13 mouse cellular contexts compared by ENCODE assay signal in the genomic region with DNA sequence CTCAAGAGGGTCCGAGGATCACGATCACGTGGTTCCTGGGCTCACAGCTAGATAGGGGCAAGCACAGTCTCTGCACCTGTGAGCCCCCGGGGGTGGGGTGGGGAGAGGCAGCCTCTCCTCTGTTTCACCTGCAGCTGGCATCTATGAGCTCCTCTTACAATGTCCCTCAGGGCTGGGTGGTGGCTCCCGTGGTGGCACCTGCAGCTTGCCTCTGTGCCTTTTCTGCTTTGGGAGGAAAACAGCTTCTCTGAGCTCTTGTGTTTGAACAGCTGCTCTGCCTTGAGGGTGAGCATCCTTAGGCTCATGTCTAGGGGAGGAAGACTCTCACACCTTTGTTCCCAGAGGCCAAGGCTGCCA. TPM values are rescaled to one million over a fixed set of nuclear protein-coding genes. Genes with fewer than 3 reads are reported as not detected.
DNase-seq lines count a peak whose midpoint lies in the region; ATAC-seq and TF ChIP-seq lines count a peak whose summit lies in the region.
"Had no signal": no experiment of that assay in that cellular context is flagged by ENCODE, and none has a peak within 500 bp of the region (broad histone marks: within the 10 kb centered on the region; RNA-seq: fewer than 3 reads in every experiment).

No protein-coding gene starts in this region.

- 0 out of 2 replicates have a peak, but pooled peaks cover 3% of the 10 kb centered on the region for H3K27me3 ChIP-seq in kidney, embryonic 14.5 days (ENCODE audit: control insufficient read depth, insufficient read depth, low read length)
- H3K27me3 ChIP-seq in midbrain, embryonic 12.5 days, result peaks cover 31% of the 10 kb centered on the region
- no peaks in the 10 kb centered on the region for H3K27me3 ChIP-seq in midbrain, embryonic 15.5 days (replicated peaks)
- peaks cover 10% of the 10 kb centered on the region; the same call in 1 of the 2 replicates for H3K27me3 ChIP-seq in limb, embryonic 13.5 days
- H3K27me3 ChIP-seq in cerebellum, adult 2 months (ENCODE audit: control insufficient read depth, insufficient read depth, low read length), result no peaks in the 10 kb centered on the region

- 0 out of 2 replicates have a peak overlapping the region, but pooled peaks have one; percentile 21 for H3K27ac ChIP-seq in kidney, embryonic 14.5 days (ENCODE audit: low read depth, low read length)
- H3K27ac ChIP-seq in midbrain, embryonic 12.5 days (replicated peaks), result no peak overlapping the region
- H3K27ac ChIP-seq in midbrain, embryonic 15.5 days, result no peak overlapping the region
- no peak overlapping the region; the same call in 1 of the 2 replicates for H3K27ac ChIP-seq in limb, embryonic 13.5 days
- H3K27ac ChIP-seq in cerebellum, adult 2 months (ENCODE audit: insufficient read depth, low read length), result no peak overlapping the region
- H3K27ac ChIP-seq: neural tube, embryonic 12.5 days had no signal

- H3K36me3 ChIP-seq in kidney, embryonic 14.5 days (ENCODE audit: control insufficient read depth, insufficient read depth, low read length), result peaks cover 15% of the 10 kb centered on the region; the same call in 1 of the 2 replicates
- H3K36me3 ChIP-seq in midbrain, embryonic 12.5 days, result peaks cover 15% of the 10 kb centered on the region
- H3K36me3 ChIP-seq in midbrain, embryonic 15.5 days (replicated peaks), result no peaks in the 10 kb centered on the region
- peaks cover 23% of the 10 kb centered on the region for H3K36me3 ChIP-seq in limb, embryonic 13.5 days
- H3K36me3 ChIP-seq: G1E had no signal

- no peak overlapping the region for H3K4me3 ChIP-seq in kidney, embryonic 14.5 days (ENCODE audit: low read length)
- H3K4me3 ChIP-seq in midbrain, embryonic 12.5 days, result no peak overlapping the region
- no peak overlapping the region for H3K4me3 ChIP-seq in midbrain, embryonic 15.5 days
- H3K4me3 ChIP-seq in limb, embryonic 13.5 days, result no peak overlapping the region
- no peak overlapping the region for H3K4me3 ChIP-seq in cerebellum, adult 2 months (replicated peaks; ENCODE audit: insufficient read depth, low read depth, low read length)
- H3K4me3 ChIP-seq: neural tube, embryonic 12.5 days had no signal

- 0 out of 2 replicates have a peak, but pooled peaks cover 3% of the 10 kb centered on the region for H3K4me1 ChIP-seq in kidney, embryonic 14.5 days (ENCODE audit: control insufficient read depth, insufficient read depth, low read length)
- peaks cover 22% of the 10 kb centered on the region; the same call in 1 of the 2 replicates for H3K4me1 ChIP-seq in midbrain, embryonic 12.5 days
- H3K4me1 ChIP-seq in midbrain, embryonic 15.5 days, result peaks cover 8% of the 10 kb centered on the region
- peaks cover 52% of the 10 kb centered on the region for H3K4me1 ChIP-seq in limb, embryonic 13.5 days
- peaks cover 8% of the 10 kb centered on the region for H3K4me1 ChIP-seq in cerebellum, adult 2 months (ENCODE audit: control insufficient read depth, insufficient read depth, low read length)

- DNase-seq in kidney, postnatal 14 days, result no peak
- DNase-seq in thymus, postnatal 4 days, result peak; percentile 88
- DNase-seq in cerebellum, adult 2 months, result no peak
- no peak for DNase-seq in embryo, embryonic 9.5 days (ENCODE audit: extremely low spot score)
- DNase-seq: kidney, adult 9 months; right cerebral cortex, postnatal 14 days had no signal

- no peak for TF ChIP-seq CTCF in cerebellum, adult 2 months (IDR thresholded peaks at IDR 0.05; ENCODE audit: borderline replicate concordance, insufficient read depth, low read depth, low read length)

- TF ChIP-seq POLR2A in cerebellum, adult 2 months (IDR thresholded peaks at IDR 0.05; ENCODE audit: borderline replicate concordance, insufficient read depth, low read length), result no peak

- no peak for ATAC-seq in kidney, embryonic 14.5 days (ENCODE audit: low FRiP score, low TSS enrichment)
- no peak for ATAC-seq in midbrain, embryonic 12.5 days (ENCODE audit: low FRiP score, low read depth)
- no peak for ATAC-seq in midbrain, embryonic 15.5 days (replicated peaks)
- no peak for ATAC-seq in limb, embryonic 13.5 days (ENCODE audit: low FRiP score, low read depth)
- ATAC-seq: forebrain, embryonic 14.5 days had no signal

- H3K9ac ChIP-seq in kidney, embryonic 14.5 days (ENCODE audit: low read depth, low read length), result no peak overlapping the region
- H3K9ac ChIP-seq in midbrain, embryonic 12.5 days (replicated peaks), result 0 out of 2 replicates have a peak overlapping the region, but pooled peaks have one; percentile 17
- H3K9ac ChIP-seq in midbrain, embryonic 15.5 days, result no peak overlapping the region
- 0 out of 2 replicates have a peak overlapping the region, but pooled peaks have one; percentile 39 for H3K9ac ChIP-seq in limb, embryonic 13.5 days

- H3K4me2 ChIP-seq in kidney, embryonic 14.5 days (replicated peaks; ENCODE audit: low read depth, low read length), result no peak overlapping the region
- no peak overlapping the region for H3K4me2 ChIP-seq in midbrain, embryonic 12.5 days (replicated peaks)
- no peak overlapping the region for H3K4me2 ChIP-seq in midbrain, embryonic 15.5 days
- peak overlapping the region; percentile 16; the same call in 1 of the 2 replicates for H3K4me2 ChIP-seq in limb, embryonic 13.5 days (replicated peaks)
- H3K4me2 ChIP-seq: neural tube, embryonic 12.5 days had no signal

- H3K9me3 ChIP-seq in kidney, embryonic 14.5 days (ENCODE audit: control insufficient read depth, low read length), result no peaks in the 10 kb centered on the region
- H3K9me3 ChIP-seq in midbrain, embryonic 12.5 days, result no peaks in the 10 kb centered on the region
- no peaks in the 10 kb centered on the region for H3K9me3 ChIP-seq in midbrain, embryonic 15.5 days
- H3K9me3 ChIP-seq in limb, embryonic 13.5 days, result no peaks in the 10 kb centered on the region
- H3K9me3 ChIP-seq: neural tube, embryonic 12.5 days had no signal

- 35% methylated on average over 5 of the region's 5 CpGs for WGBS in kidney, embryonic 14.5 days
- 43% methylated on average over 5 of the region's 5 CpGs for WGBS in midbrain, embryonic 12.5 days
- 39% methylated on average over 5 of the region's 5 CpGs for WGBS in midbrain, embryonic 15.5 days
- WGBS in limb, embryonic 13.5 days, result 37% methylated on average over 5 of the region's 5 CpGs
- WGBS in cerebellum, adult 2 months, result 39% methylated on average over 5 of the region's 5 CpGs

RNA-seq across cellular contexts. Expression of gene Grasp, which starts 11.3 kb away (rescaled TPM):
- 5.0 and 5.7 TPM in 2 replicates for polyA plus RNA-seq in kidney, embryonic 14.5 days (2014; fragmentation: Nextera tagmentation; extraction: Ambion mirVana)
- 5.5 and 5.9 TPM in 2 replicates for polyA plus RNA-seq in midbrain, embryonic 12.5 days (2016; fragmentation: Nextera tagmentation; extraction: Ambion mirVana)
- polyA plus RNA-seq in midbrain, embryonic 15.5 days (2015; fragmentation: Nextera tagmentation; extraction: Ambion mirVana), result 1.3 and 1.9 TPM in 2 replicates
- polyA plus RNA-seq in limb, embryonic 13.5 days (2015; fragmentation: Nextera tagmentation; extraction: Ambion mirVana), result 5.7 and 6.0 TPM in 2 replicates
- polyA plus RNA-seq in cerebellum, adult 2 months (2012; rRNA removed), result 5.0 and 5.3 TPM in 2 replicates

RNA-seq across cellular contexts. Expression of gene Nr4a1, which starts 18.7 kb away (rescaled TPM):
- polyA plus RNA-seq in kidney, embryonic 14.5 days (2014; fragmentation: Nextera tagmentation; extraction: Ambion mirVana), result 4.5 and 5.0 TPM in 2 replicates
- 3.4 and 4.0 TPM in 2 replicates for polyA plus RNA-seq in midbrain, embryonic 12.5 days (2016; fragmentation: Nextera tagmentation; extraction: Ambion mirVana)
- polyA plus RNA-seq in midbrain, embryonic 15.5 days (2015; fragmentation: Nextera tagmentation; extraction: Ambion mirVana), result 4.2 and 4.9 TPM in 2 replicates
- 10.0 and 10.3 TPM in 2 replicates for polyA plus RNA-seq in limb, embryonic 13.5 days (2015; fragmentation: Nextera tagmentation; extraction: Ambion mirVana)
- 13.1 and 16.4 TPM in 2 replicates for polyA plus RNA-seq in cerebellum, adult 2 months (2012; rRNA removed)

RNA-seq across cellular contexts. Expression of gene Atg101, which starts 48.8 kb away (rescaled TPM):
- 71.8 and 76.5 TPM in 2 replicates for polyA plus RNA-seq in kidney, embryonic 14.5 days (2014; fragmentation: Nextera tagmentation; extraction: Ambion mirVana)
- 63.9 and 68.1 TPM in 2 replicates for polyA plus RNA-seq in midbrain, embryonic 12.5 days (2016; fragmentation: Nextera tagmentation; extraction: Ambion mirVana)
- 83.9 and 84.3 TPM in 2 replicates for polyA plus RNA-seq in midbrain, embryonic 15.5 days (2015; fragmentation: Nextera tagmentation; extraction: Ambion mirVana)
- 64.1 and 70.4 TPM in 2 replicates for polyA plus RNA-seq in limb, embryonic 13.5 days (2015; fragmentation: Nextera tagmentation; extraction: Ambion mirVana)
- polyA plus RNA-seq in cerebellum, adult 2 months (2012; rRNA removed), result 46.8 and 49.6 TPM in 2 replicates

RNA-seq across cellular contexts. Expression of gene 6030408B16Rik, which starts 57.7 kb away (rescaled TPM):
- polyA plus RNA-seq in kidney, embryonic 14.5 days (2014; fragmentation: Nextera tagmentation; extraction: Ambion mirVana), result 25.8 and 28.2 TPM in 2 replicates
- polyA plus RNA-seq in midbrain, embryonic 12.5 days (2016; fragmentation: Nextera tagmentation; extraction: Ambion mirVana), result 0.15 TPM in 1 of 2 replicates, not detected in the other
- 0.28 and 0.45 TPM in 2 replicates for polyA plus RNA-seq in midbrain, embryonic 15.5 days (2015; fragmentation: Nextera tagmentation; extraction: Ambion mirVana)
- polyA plus RNA-seq in limb, embryonic 13.5 days (2015; fragmentation: Nextera tagmentation; extraction: Ambion mirVana), result 1.5 and 1.9 TPM in 2 replicates
- polyA plus RNA-seq in cerebellum, adult 2 months (2012; rRNA removed), result 0.15 and 0.27 TPM in 2 replicates
- polyA plus RNA-seq: G1E had no signal

Comparison
In these comparisons a context has a peak if more than half of its experiments do, and no peak if none do; other contexts are left out.
1. H3K9ac ChIP-seq: peak in midbrain, embryonic 12.5 days (single experiment) and limb, embryonic 13.5 days (single experiment); none in kidney, embryonic 14.5 days (single experiment) and midbrain, embryonic 15.5 days (single experiment).